Mouse (Mus musculus) neural tube, embryonic 11.5 days (tissue): Measurements from ENCODE around the gene Olfr1175-ps. TPM values are rescaled to one million over a fixed set of nuclear protein-coding genes. Genes with fewer than 3 reads are reported as not detected.
A peak's percentile ranks its signal among the peaks of the same experiment; 100 is the strongest.

Source experiments
- ATAC-seq: fragments of 200-750 bp; cut with Nextera tagmentation; 2 replicates; pipeline ENCODE4 v1.8.0; 2017; ENCODE audit warnings: moderate number of reproducible peaks, mild to moderate bottlenecking, moderate TSS enrichment, moderate library complexity; ENCODE audit not compliant: insufficient read depth, low FRiP score, low TSS enrichment
- DNase-seq: peaks from one replicate; pipeline ENCODE4 v3.0.0-alpha.2; 2015; ENCODE audit warnings: low spot score
- H3K27ac ChIP-seq: fragments of 300-500 bp; sonication (generic); 2 replicates; pipeline ENCODE4 v1.5.1; 2014; ENCODE audit warnings: low read depth, mild to moderate bottlenecking, low read length
- H3K27me3 ChIP-seq: fragments of 300-500 bp; sonication (generic); 2 replicates; pipeline ENCODE4 v1.6.1; 2014; ENCODE audit warnings: mild to moderate bottlenecking, low read length, mixed read lengths; ENCODE audit not compliant: control insufficient read depth, insufficient read depth
- H3K36me3 ChIP-seq: fragments of 300-500 bp; sonication (generic); 2 replicates; pipeline ENCODE4 v1.6.1; 2014; ENCODE audit warnings: mild to moderate bottlenecking, low read length, moderate library complexity, mixed read lengths; ENCODE audit not compliant: control insufficient read depth, insufficient read depth
- H3K4me1 ChIP-seq: fragments of 300-500 bp; sonication (generic); 2 replicates; pipeline ENCODE4 v1.6.1; 2014; ENCODE audit warnings: low read length, mixed read lengths; ENCODE audit not compliant: control insufficient read depth, insufficient read depth
- H3K4me2 ChIP-seq: fragments of 300-500 bp; sonication (generic); 2 replicates; pipeline ENCODE4 v1.6.1; 2014; ENCODE audit warnings: low read depth, mild to moderate bottlenecking, moderate library complexity
- H3K4me3 ChIP-seq: fragments of 300-500 bp; sonication (generic); 2 replicates; pipeline ENCODE4 v1.5.1; 2014; ENCODE audit warnings: low read depth, low read length
- H3K9ac ChIP-seq: fragments of 300-500 bp; sonication (generic); 2 replicates; pipeline ENCODE4 v1.6.1; 2014; ENCODE audit warnings: mild to moderate bottlenecking, low read length
- H3K9me3 ChIP-seq: fragments of 300-500 bp; sonication (generic); 2 replicates; pipeline ENCODE4 v1.6.1; 2016; ENCODE audit warnings: low read length; ENCODE audit not compliant: control insufficient read depth
- WGBS: fragments of 180-500 bp; shearing (Covaris S2); extraction: QIAGEN DNeasy Blood & Tissue Kit; methylation state at CpG from one replicate; pipeline ENCODE4 v1.1.7; 2014; 5-methylcytosine and 5-hydroxymethylcytosine counted together
- polyA plus RNA-seq: library from polyadenylated mRNA; unstranded; fragments of >200 nt; fragmentation: Nextera tagmentation; extraction: Ambion mirVana; gene quantifications from 2 replicates; pipeline ENCODE4 v1.2.1, GENCODE M21; 2014

Olfr1175-ps gene
- not detected in 2 replicates for polyA plus RNA-seq

DNA sequence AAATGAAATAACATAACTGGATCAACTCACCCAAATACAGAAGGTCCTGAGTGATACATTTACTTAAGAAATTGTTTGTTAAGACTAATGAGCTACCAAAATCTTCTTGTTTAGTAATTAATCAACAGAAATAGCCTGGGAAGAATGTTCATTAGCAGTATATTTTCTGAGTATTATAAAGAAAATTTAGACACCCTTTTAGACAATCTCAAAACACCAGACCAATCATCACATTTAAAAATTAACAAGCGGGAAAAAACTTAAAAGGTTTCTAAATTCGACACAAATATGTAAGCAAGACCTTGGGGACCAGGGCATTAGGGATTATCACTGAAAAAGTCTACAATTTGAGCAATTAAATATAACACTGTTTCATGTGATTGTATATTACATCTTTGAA, at the start of gene Olfr1175-ps:
Olfr1175-ps (minus strand) TSS at position 101 of the 400 bp plus-strand sequence.
- H3K36me3 ChIP-seq: no peaks in the 10 kb centered on the region
- H3K4me3 ChIP-seq: no peak within 1 kb of the TSS
- ATAC-seq: no peak
- H3K4me2 ChIP-seq: no peak within 1 kb of the TSS
- no peak within 1 kb of the TSS for H3K9ac ChIP-seq
- H3K9me3 ChIP-seq: no peaks in the 10 kb centered on the region
- no peak within 1 kb of the TSS for H3K27ac ChIP-seq
- no peaks in the 10 kb centered on the region for H3K4me1 ChIP-seq
- no peaks in the 10 kb centered on the region for H3K27me3 ChIP-seq
- no peak for DNase-seq
- 83% methylated on average over 2 of the region's 2 CpGs for WGBS

DNA sequence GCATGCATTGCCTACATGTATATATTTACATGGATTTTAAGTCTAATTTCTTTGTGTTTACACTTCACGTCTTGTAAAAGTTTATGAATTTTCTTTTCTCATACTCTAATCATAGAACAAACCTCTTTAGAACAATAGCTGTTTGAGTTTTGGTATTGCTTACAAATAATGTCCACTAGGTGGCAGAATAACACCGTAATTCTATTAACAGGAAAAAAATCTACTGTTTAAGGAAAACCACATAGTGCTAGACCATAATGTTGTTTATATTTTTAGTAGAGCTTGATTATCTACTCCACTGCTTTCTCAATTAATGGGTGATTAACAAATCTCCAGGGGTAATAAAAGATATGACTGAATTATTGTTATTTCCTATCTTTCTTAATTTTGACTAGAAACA, 29.3 kb upstream of the Olfr1175-ps start:
- Histone ChIP-seq H3K27me3 (no peaks in the 10 kb centered on the region), H3K4me1 (no peaks in the 10 kb centered on the region), H3K9me3 (no peaks in the 10 kb centered on the region), H3K36me3 (no peaks in the 10 kb centered on the region), H3K27ac (no peak overlapping the region), H3K4me2 (no peak overlapping the region), H3K9ac (no peak overlapping the region), H3K4me3 (no peak overlapping the region)
- WGBS: 7% methylated on average over 2 of the region's 2 CpGs
- DNase-seq (no peak), ATAC-seq (peak; percentile 39; the same call in 1 of the 2 replicates)

DNA sequence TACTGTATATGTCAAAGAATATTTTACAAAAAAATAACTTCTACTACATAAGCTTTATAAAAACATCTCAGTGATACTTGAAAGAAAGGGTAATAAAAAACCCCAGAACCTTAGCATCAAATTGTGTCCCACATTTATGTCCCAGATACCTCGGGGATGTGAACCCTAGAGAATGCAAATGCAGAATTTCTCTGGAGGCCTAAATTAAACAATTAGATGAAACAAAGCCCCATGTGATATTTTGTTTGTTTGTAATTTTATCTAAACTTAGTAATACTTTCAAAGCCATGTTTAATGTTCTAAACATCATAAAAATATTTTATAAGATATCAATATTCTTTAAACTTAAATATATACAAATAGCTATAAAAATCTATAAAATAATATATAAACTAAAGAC, 19.4 kb upstream of the Olfr1175-ps start, which contains the start of gene Olfr1177-ps:
Olfr1177-ps (minus strand) TSS at position 101 of the 400 bp plus-strand sequence.
- H3K27ac ChIP-seq: no peak within 1 kb of the TSS

DNA sequence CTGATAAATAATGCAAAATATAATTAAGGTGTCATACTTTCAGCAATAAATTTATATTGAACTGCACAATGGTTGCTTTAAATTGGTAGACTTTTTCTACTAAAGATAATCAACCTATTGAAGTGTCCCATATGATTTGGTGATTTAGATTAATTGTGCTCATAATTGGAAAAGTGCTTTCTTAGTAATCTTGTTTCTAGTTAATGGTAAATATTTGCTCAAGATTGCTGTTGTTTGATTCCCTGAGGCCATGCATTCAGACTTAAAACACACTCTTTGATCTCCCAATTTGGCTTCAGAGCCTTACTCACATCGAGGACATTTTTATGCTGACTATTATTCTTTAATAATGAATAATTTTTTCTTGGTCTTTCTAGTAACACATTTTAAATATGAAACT, 9.4 kb upstream of the Olfr1175-ps start, which contains the start of gene Olfr1176:
Olfr1176 (plus strand) TSS at position 301 of the 400 bp plus-strand sequence.
- H3K9me3 ChIP-seq: no peaks in the 10 kb centered on the region
- no peak for ATAC-seq
- H3K4me1 ChIP-seq: no peaks in the 10 kb centered on the region
- no peak within 1 kb of the TSS for H3K9ac ChIP-seq
- no peaks in the 10 kb centered on the region for H3K36me3 ChIP-seq
- no peak within 1 kb of the TSS for H3K27ac ChIP-seq
- 83% methylated on average over 1 of the region's 1 CpGs for WGBS
- H3K27me3 ChIP-seq: no peaks in the 10 kb centered on the region
- H3K4me3 ChIP-seq: no peak within 1 kb of the TSS
- no peak for DNase-seq
- H3K4me2 ChIP-seq: no peak within 1 kb of the TSS

More for the DNA sequence above, 19.4 kb upstream of the Olfr1175-ps start, which contains the start of gene Olfr1177-ps:
- Histone ChIP-seq H3K27me3 (no peaks in the 10 kb centered on the region), H3K4me3 (no peak within 1 kb of the TSS), H3K36me3 (no peaks in the 10 kb centered on the region), H3K9ac (no peak within 1 kb of the TSS), H3K4me2 (no peak within 1 kb of the TSS), H3K4me1 (no peaks in the 10 kb centered on the region), H3K9me3 (no peaks in the 10 kb centered on the region)
- ATAC-seq (no peak), DNase-seq (no peak)
- WGBS: 76% methylated on average over 1 of the region's 1 CpGs

DNA sequence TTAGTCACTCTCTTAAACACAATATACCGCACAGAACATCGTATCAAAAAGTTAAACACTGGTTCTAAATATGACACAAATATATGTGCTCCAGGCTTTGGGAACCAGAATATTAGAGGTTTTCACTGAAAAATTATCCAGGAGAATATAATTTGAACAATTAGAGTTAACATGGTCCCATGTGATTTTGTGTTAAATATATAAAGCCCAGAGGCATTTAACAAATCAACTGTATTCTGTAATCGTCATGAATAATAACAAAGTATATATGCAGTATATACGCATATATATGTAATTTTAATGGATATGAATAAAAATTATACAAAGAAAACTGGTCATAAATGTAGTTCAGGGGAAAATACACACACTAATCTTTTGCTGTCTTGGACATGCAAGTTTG, 12.0 kb downstream of the Olfr1175-ps start, which contains the start of gene Olfr1174-ps:
Olfr1174-ps (minus strand) TSS at position 101 of the 400 bp plus-strand sequence.
- H3K27me3 ChIP-seq: no peaks in the 10 kb centered on the region
- WGBS: 91% methylated on average over 4 of the region's 4 CpGs
- no peak within 1 kb of the TSS for H3K9ac ChIP-seq
- no peak within 1 kb of the TSS for H3K27ac ChIP-seq
- no peak within 1 kb of the TSS for H3K4me2 ChIP-seq
- no peaks in the 10 kb centered on the region for H3K4me1 ChIP-seq
- no peaks in the 10 kb centered on the region for H3K9me3 ChIP-seq
- H3K4me3 ChIP-seq: no peak within 1 kb of the TSS
- no peaks in the 10 kb centered on the region for H3K36me3 ChIP-seq
- no peak for ATAC-seq
- DNase-seq: no peak

DNA sequence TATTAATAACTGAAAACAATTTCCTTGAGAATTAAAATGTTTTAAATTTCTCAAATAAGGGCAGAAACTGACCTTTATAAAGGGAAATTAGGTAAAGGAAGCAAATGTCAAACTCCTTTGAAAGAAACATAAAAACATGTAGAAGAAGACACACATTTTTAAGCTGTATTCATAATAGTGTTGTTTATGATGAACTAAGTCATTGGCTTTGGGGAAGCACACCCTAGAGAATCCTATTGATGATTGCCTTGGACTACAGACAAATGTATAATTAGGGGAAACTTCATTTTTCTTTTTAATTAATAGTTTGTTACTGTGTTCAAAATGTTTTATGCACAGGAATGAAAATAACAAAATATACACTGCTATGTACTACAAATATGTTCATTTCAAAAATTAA, 47.2 kb downstream of the Olfr1175-ps start, which contains the start of gene Olfr1173:
Olfr1173 (minus strand) TSS at position 101 of the 400 bp plus-strand sequence.
- no peak for ATAC-seq
- H3K4me2 ChIP-seq: no peak within 1 kb of the TSS
- H3K9me3 ChIP-seq: no peaks in the 10 kb centered on the region
- no peak within 1 kb of the TSS for H3K9ac ChIP-seq
- no peaks in the 10 kb centered on the region for H3K27me3 ChIP-seq
- DNase-seq: no peak
- no peaks in the 10 kb centered on the region for H3K4me1 ChIP-seq
- H3K4me3 ChIP-seq: no peak within 1 kb of the TSS
- H3K36me3 ChIP-seq: no peaks in the 10 kb centered on the region
- no peak within 1 kb of the TSS for H3K27ac ChIP-seq

Other genes starting within 250 kb of the Olfr1175-ps start
- not detected in 2 replicates for gene Olfr1164, start 233.2 kb downstream of the Olfr1175-ps start, polyA plus RNA-seq
- gene Olfr1166, start 198.9 kb downstream of the Olfr1175-ps start, polyA plus RNA-seq: not detected in 2 replicates
- not detected in 2 replicates for gene Olfr1167, start 172.0 kb downstream of the Olfr1175-ps start, polyA plus RNA-seq
- gene Olfr1168, start 145.3 kb downstream of the Olfr1175-ps start, polyA plus RNA-seq: not detected in 2 replicates
- not detected in 2 replicates for gene Olfr1170, start 98.9 kb downstream of the Olfr1175-ps start, polyA plus RNA-seq
- not detected in 2 replicates for gene Olfr1173, start 47.3 kb downstream of the Olfr1175-ps start, polyA plus RNA-seq
- gene Olfr1174-ps, start 12.1 kb downstream of the Olfr1175-ps start, polyA plus RNA-seq: not detected in 2 replicates
- gene Olfr1176, start 9.5 kb upstream of the Olfr1175-ps start, polyA plus RNA-seq: not detected in 2 replicates
- gene Olfr1177-ps, start 19.3 kb upstream of the Olfr1175-ps start, polyA plus RNA-seq: not detected in 2 replicates
- not detected in 2 replicates for gene Olfr1178, start 59.8 kb upstream of the Olfr1175-ps start, polyA plus RNA-seq
- not detected in 2 replicates for gene Olfr1179, start 79.2 kb upstream of the Olfr1175-ps start, polyA plus RNA-seq
- not detected in 2 replicates for gene Olfr1180, start 91.9 kb upstream of the Olfr1175-ps start, polyA plus RNA-seq
- not detected in 2 replicates for gene Olfr1181, start 99.0 kb upstream of the Olfr1175-ps start, polyA plus RNA-seq
- not detected in 2 replicates for gene Gm13757, start 121.9 kb upstream of the Olfr1175-ps start, polyA plus RNA-seq
- not detected in 2 replicates for gene Olfr1183, start 127.7 kb upstream of the Olfr1175-ps start, polyA plus RNA-seq
- not detected in 2 replicates for gene Olfr1184, start 156.4 kb upstream of the Olfr1175-ps start, polyA plus RNA-seq
- not detected in 2 replicates for gene Olfr1185-ps1, start 166.1 kb upstream of the Olfr1175-ps start, polyA plus RNA-seq
- not detected in 2 replicates for gene Olfr1186, start 191.3 kb upstream of the Olfr1175-ps start, polyA plus RNA-seq
- gene Olfr1188, start 229.7 kb upstream of the Olfr1175-ps start, polyA plus RNA-seq: not detected in 2 replicates